Mouse (Mus musculus): Measurements from ENCODE around the gene Klk1b1.
"Not testable (repeated sequence)": the region's sequence is repeated elsewhere in the genome, so short reads cannot be mapped to it uniquely, and the experiment has no call there.

GRCm38 (mm10) chr7:44014666-44015065 lies 48.1 kb downstream of the Klk1b1 start:
- not testable (repeated sequence) for TF ChIP-seq CTCF (conservative IDR thresholded peaks at IDR 0.05 in 1 of 2, IDR thresholded peaks at IDR 0.05 in 1 of 2; ENCODE audit: low read depth in 2 of 2, low read length in 2 of 2); TBP (conservative IDR thresholded peaks at IDR 0.05; ENCODE audit: low read depth, low read length); EP300 (IDR thresholded peaks at IDR 0.05; ENCODE audit: low read length); USF1 (IDR thresholded peaks at IDR 0.05; ENCODE audit: low read depth, low read length)

Measured in CH12.LX (cell line).